Mouse (Mus musculus) heart, postnatal 0 days (tissue): ENCODE measurements at regions not wholly inside any gene's neighbourhood (a gene's known extent, or its start where the extent isn't known, plus 50 kb on each side); places are given as distances from the start of the nearest gene placed in this dataset.

ENCODE experiments used
- CTCF ChIP-seq: IDR thresholded peaks from 2 replicates; pipeline ENCODE4 v1.5.1; 2016; ENCODE audit warnings: antibody characterized with exemption, control low read depth, low read depth
- EP300 ChIP-seq: IDR thresholded peaks from 2 replicates; pipeline ENCODE4 v1.6.1; 2016; ENCODE audit warnings: antibody characterized with exemption, low read depth

DNA sequence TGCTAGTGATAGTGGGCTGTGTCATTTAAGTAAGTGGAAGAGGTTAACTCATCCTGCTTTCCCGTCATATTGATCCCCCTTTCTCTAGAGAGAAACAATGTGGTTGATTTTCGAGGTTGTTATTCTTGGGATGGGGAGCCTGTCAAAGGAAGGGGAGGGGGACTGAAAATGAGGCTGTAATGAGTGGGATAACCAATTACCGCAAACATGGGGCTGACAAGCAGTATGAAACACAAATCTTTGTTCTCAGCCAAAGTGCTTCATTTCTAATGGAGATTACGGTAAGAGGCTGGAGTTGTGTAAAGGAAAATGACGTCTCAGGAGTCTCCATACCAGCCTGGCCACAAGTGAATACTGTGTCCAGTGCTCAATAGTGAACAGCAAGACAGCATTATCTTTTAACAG, 301.9 kb upstream of the Nr5a2 start:
- TF ChIP-seq CTCF (no peak), EP300 (no peak)
